Mouse (Mus musculus): ENCODE data around the gene Inpp5b. TPM values are rescaled to one million over a fixed set of nuclear protein-coding genes. Genes with fewer than 3 reads are reported as not detected.

The Inpp5b gene
- polyA plus RNA-seq, 1 experiment: 27.0 TPM

GRCm38 (mm10) chr4:124803406-124803805 is 61.8 kb downstream of the Inpp5b start:
- Histone ChIP-seq H3K9me3 (replicated peaks; ENCODE audit: control insufficient read depth, insufficient read depth, low read length, poor library complexity, severe bottlenecking) (no peaks in the 10 kb centered on the region), H3K27ac (ENCODE audit: insufficient read depth, low read length) (no peak overlapping the region), H3K4me3 (ENCODE audit: low read depth, low read length) (no peak overlapping the region), H3K9ac (ENCODE audit: low read depth, poor library complexity, severe bottlenecking) (peak overlapping the region; percentile 75; the same call in 1 of the 2 replicates), H3K36me3 (ENCODE audit: control insufficient read depth, insufficient read depth, low read length, poor library complexity, severe bottlenecking) (peaks cover 18% of the 10 kb centered on the region), H3K27me3 (ENCODE audit: control insufficient read depth, insufficient read depth, low read length, poor library complexity, severe bottlenecking) (no peaks in the 10 kb centered on the region), H3K4me1 (ENCODE audit: control insufficient read depth, insufficient read depth, low read length) (no peaks in the 10 kb centered on the region)
- no peak for TF ChIP-seq CTCF (IDR thresholded peaks at IDR 0.05; ENCODE audit: low read depth, low read length)
- no peak for TF ChIP-seq EP300 (IDR thresholded peaks at IDR 0.05; ENCODE audit: insufficient read depth, low read depth, low read length)
- TF ChIP-seq POLR2A (IDR thresholded peaks at IDR 0.05; ENCODE audit: insufficient read depth, low read length): no peak

GRCm38 (mm10) chr4:124808511-124808910 is 66.9 kb downstream of the Inpp5b start:
- Histone ChIP-seq H3K27me3 (ENCODE audit: control insufficient read depth, insufficient read depth, low read length, poor library complexity, severe bottlenecking) (no peaks in the 10 kb centered on the region), H3K4me1 (ENCODE audit: control insufficient read depth, insufficient read depth, low read length) (no peaks in the 10 kb centered on the region), H3K9me3 (replicated peaks; ENCODE audit: control insufficient read depth, insufficient read depth, low read length, poor library complexity, severe bottlenecking) (no peaks in the 10 kb centered on the region), H3K36me3 (ENCODE audit: control insufficient read depth, insufficient read depth, low read length, poor library complexity, severe bottlenecking) (peaks cover 18% of the 10 kb centered on the region), H3K4me3 (ENCODE audit: low read depth, low read length) (no peak overlapping the region), H3K9ac (ENCODE audit: low read depth, poor library complexity, severe bottlenecking) (no peak overlapping the region), H3K27ac (ENCODE audit: insufficient read depth, low read length) (no peak overlapping the region)
- TF ChIP-seq POLR2A (IDR thresholded peaks at IDR 0.05; ENCODE audit: insufficient read depth, low read length): no peak

- Histone ChIP-seq H3K36me3 (ENCODE audit: control insufficient read depth, insufficient read depth, low read length, poor library complexity, severe bottlenecking) (peaks cover 18% of the 10 kb centered on the region), H3K9me3 (replicated peaks; ENCODE audit: control insufficient read depth, insufficient read depth, low read length, poor library complexity, severe bottlenecking) (no peaks in the 10 kb centered on the region), H3K27me3 (ENCODE audit: control insufficient read depth, insufficient read depth, low read length, poor library complexity, severe bottlenecking) (no peaks in the 10 kb centered on the region), H3K4me1 (ENCODE audit: control insufficient read depth, insufficient read depth, low read length) (no peaks in the 10 kb centered on the region), H3K27ac (ENCODE audit: insufficient read depth, low read length) (no peak overlapping the region), H3K9ac (ENCODE audit: low read depth, poor library complexity, severe bottlenecking) (no peak overlapping the region), H3K4me3 (ENCODE audit: low read depth, low read length) (no peak overlapping the region)
- TF ChIP-seq POLR2A (IDR thresholded peaks at IDR 0.05; ENCODE audit: insufficient read depth, low read length): no peak
- TF ChIP-seq EP300 (IDR thresholded peaks at IDR 0.05; ENCODE audit: insufficient read depth, low read depth, low read length): no peak
- TF ChIP-seq CTCF (IDR thresholded peaks at IDR 0.05; ENCODE audit: low read depth, low read length): no peak
These were observed 67.7 kb downstream of the Inpp5b start for GRCm38 (mm10) chr4:124809136-124809883.

GRCm38 (mm10) chr4:124810056-124810455 is 68.4 kb downstream of the Inpp5b start:
- Histone ChIP-seq H3K36me3 (ENCODE audit: control insufficient read depth, insufficient read depth, low read length, poor library complexity, severe bottlenecking) (peaks cover 13% of the 10 kb centered on the region), H3K9ac (ENCODE audit: low read depth, poor library complexity, severe bottlenecking) (no peak overlapping the region)
- no peak for TF ChIP-seq EP300 (IDR thresholded peaks at IDR 0.05; ENCODE audit: insufficient read depth, low read depth, low read length)
- no peak for TF ChIP-seq CTCF (IDR thresholded peaks at IDR 0.05; ENCODE audit: low read depth, low read length)
- TF ChIP-seq POLR2A (IDR thresholded peaks at IDR 0.05; ENCODE audit: insufficient read depth, low read length): no peak

GRCm38 (mm10) chr4:124811347-124811975 is 69.8 kb downstream of the Inpp5b start:
- no peak overlapping the region for H3K9ac ChIP-seq (ENCODE audit: low read depth, poor library complexity, severe bottlenecking)
- peaks cover 2% of the 10 kb centered on the region; the same call in 1 of the 2 replicates for H3K36me3 ChIP-seq (ENCODE audit: control insufficient read depth, insufficient read depth, low read length, poor library complexity, severe bottlenecking)
- H3K9me3 ChIP-seq (replicated peaks; ENCODE audit: control insufficient read depth, insufficient read depth, low read length, poor library complexity, severe bottlenecking): no peaks in the 10 kb centered on the region
- H3K27ac ChIP-seq (ENCODE audit: insufficient read depth, low read length): no peak overlapping the region
- TF ChIP-seq POLR2A (IDR thresholded peaks at IDR 0.05; ENCODE audit: insufficient read depth, low read length) (no peak), CTCF (IDR thresholded peaks at IDR 0.05; ENCODE audit: low read depth, low read length) (no peak), EP300 (IDR thresholded peaks at IDR 0.05; ENCODE audit: insufficient read depth, low read depth, low read length) (no peak)
- H3K27me3 ChIP-seq (ENCODE audit: control insufficient read depth, insufficient read depth, low read length, poor library complexity, severe bottlenecking): no peaks in the 10 kb centered on the region
- H3K4me1 ChIP-seq (ENCODE audit: control insufficient read depth, insufficient read depth, low read length): no peaks in the 10 kb centered on the region
- no peak overlapping the region for H3K4me3 ChIP-seq (ENCODE audit: low read depth, low read length)

More at GRCm38 (mm10) chr4:124810056-124810455, 68.4 kb downstream of the Inpp5b start:
- Histone ChIP-seq H3K4me1 (ENCODE audit: control insufficient read depth, insufficient read depth, low read length) (no peaks in the 10 kb centered on the region), H3K27ac (ENCODE audit: insufficient read depth, low read length) (no peak overlapping the region), H3K4me3 (ENCODE audit: low read depth, low read length) (no peak overlapping the region), H3K9me3 (replicated peaks; ENCODE audit: control insufficient read depth, insufficient read depth, low read length, poor library complexity, severe bottlenecking) (no peaks in the 10 kb centered on the region), H3K27me3 (ENCODE audit: control insufficient read depth, insufficient read depth, low read length, poor library complexity, severe bottlenecking) (no peaks in the 10 kb centered on the region)

- H3K9me3 ChIP-seq (replicated peaks; ENCODE audit: control insufficient read depth, insufficient read depth, low read length, poor library complexity, severe bottlenecking): no peaks in the 10 kb centered on the region
- no peaks in the 10 kb centered on the region for H3K27me3 ChIP-seq (ENCODE audit: control insufficient read depth, insufficient read depth, low read length, poor library complexity, severe bottlenecking)
- H3K4me1 ChIP-seq (ENCODE audit: control insufficient read depth, insufficient read depth, low read length): no peaks in the 10 kb centered on the region
- H3K36me3 ChIP-seq (ENCODE audit: control insufficient read depth, insufficient read depth, low read length, poor library complexity, severe bottlenecking): no peaks in the 10 kb centered on the region
- H3K4me3 ChIP-seq (ENCODE audit: low read depth, low read length): no peak overlapping the region
- H3K27ac ChIP-seq (ENCODE audit: insufficient read depth, low read length): no peak overlapping the region
- TF ChIP-seq CTCF (IDR thresholded peaks at IDR 0.05; ENCODE audit: low read depth, low read length): no peak
- no peak for TF ChIP-seq POLR2A (IDR thresholded peaks at IDR 0.05; ENCODE audit: insufficient read depth, low read length)
- no peak for TF ChIP-seq EP300 (IDR thresholded peaks at IDR 0.05; ENCODE audit: insufficient read depth, low read depth, low read length)
- H3K9ac ChIP-seq (ENCODE audit: low read depth, poor library complexity, severe bottlenecking): no peak overlapping the region
These were observed 74.3 kb downstream of the Inpp5b start for GRCm38 (mm10) chr4:124815901-124816300.
